Mouse (Mus musculus) olfactory bulb, adult 2 months (tissue): ENCODE results near the gene Cacnb1. TPM values are rescaled to one million over a fixed set of nuclear protein-coding genes. Genes with fewer than 3 reads are reported as not detected.

ENCODE experiments used
- H3K27ac ChIP-seq: fragments of 200-500 bp; 2 replicates; pipeline ENCODE4 v1.5.1; 2012; ENCODE audit warnings: low read depth, low read length; ENCODE audit not compliant: insufficient read depth
- H3K4me1 ChIP-seq: fragments of 200-500 bp; 2 replicates; pipeline ENCODE4 v1.6.1; 2012; ENCODE audit warnings: low read length; ENCODE audit not compliant: control insufficient read depth, insufficient read depth
- H3K4me3 ChIP-seq: fragments of 200-500 bp; 2 replicates; pipeline ENCODE4 v1.5.1; 2012; ENCODE audit warnings: mild to moderate bottlenecking, low read depth, low read length, moderate library complexity; ENCODE audit not compliant: insufficient read depth
- CTCF ChIP-seq: fragments of 200-500 bp; IDR thresholded peaks from 2 replicates; pipeline ENCODE4 v1.5.1; 2012; ENCODE audit warnings: low read depth, mild to moderate bottlenecking, low read length, moderate library complexity; ENCODE audit not compliant: insufficient read depth
- POLR2A ChIP-seq: fragments of 200-500 bp; IDR thresholded peaks from 2 replicates; pipeline ENCODE4 v1.6.1; 2012; ENCODE audit warnings: mild to moderate bottlenecking, low read depth, low read length, moderate library complexity; ENCODE audit not compliant: insufficient read depth
- WGBS: fragments of 180-500 bp; shearing (Covaris S2); methylation state at CpG from one replicate; pipeline ENCODE4 v1.1.7; 2018; 5-methylcytosine and 5-hydroxymethylcytosine counted together
- polyA plus RNA-seq: library from polyadenylated mRNA; stranded (reverse); fragments of >200 nt; gene quantifications from 2 replicates; pipeline ENCODE4 v1.2.4, GENCODE M21; 2012; ENCODE audit warnings: low replicate concordance; ENCODE audit not compliant: missing spikeins, insufficient read depth, insufficient read length

The Cacnb1 gene
- polyA plus RNA-seq, 1 experiment, result not detected

DNA sequence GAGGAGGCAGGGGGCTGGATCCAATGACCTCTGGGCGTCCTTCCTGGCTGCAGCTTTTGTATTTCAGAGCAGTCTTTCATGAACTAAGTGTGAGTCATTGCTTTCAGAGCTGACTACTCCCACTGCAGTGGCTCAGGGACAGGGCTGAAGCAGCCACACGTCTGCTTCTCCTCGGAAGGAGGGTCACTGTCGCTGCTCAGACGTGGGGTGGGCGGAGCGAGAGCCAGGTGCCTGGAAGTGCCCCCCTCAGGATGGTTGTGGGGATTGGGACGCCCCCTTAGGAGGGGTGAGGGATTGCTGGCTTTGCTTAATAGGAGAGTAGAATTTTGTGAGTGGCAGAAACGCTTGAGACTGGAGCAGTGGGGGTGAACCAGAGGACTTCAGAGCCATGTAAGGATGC lies 34.6 kb upstream of the Cacnb1 start:
- 10% methylated on average over 9 of the region's 9 CpGs for WGBS
- Histone ChIP-seq H3K27ac (peak overlapping the region; percentile 97), H3K4me1 (peaks cover 43% of the 10 kb centered on the region), H3K4me3 (peak overlapping the region; percentile 38)
- TF ChIP-seq CTCF (no peak), POLR2A (no peak)

- peaks cover 48% of the 10 kb centered on the region for H3K4me1 ChIP-seq
- TF ChIP-seq CTCF, result no peak
- TF ChIP-seq POLR2A, result no peak
- H3K4me3 ChIP-seq, result peak within 1 kb of the TSS; percentile 67
- 2% methylated on average over 47 of the region's 48 CpGs for WGBS
- peak within 1 kb of the TSS; percentile 22; the same call in 1 of the 2 replicates for H3K27ac ChIP-seq
These were observed 30.4 kb upstream of the Cacnb1 start, which contains the start of gene Stac2 for GRCm38 (mm10) chr11:98052989-98053834. Stac2 (minus strand) TSS chr11:98053462.

- Histone ChIP-seq H3K4me3 (peak overlapping the region; percentile 67), H3K27ac (peak overlapping the region; percentile 22; the same call in 1 of the 2 replicates), H3K4me1 (peaks cover 49% of the 10 kb centered on the region)
- under 1% methylated on average over 83 of the region's 83 CpGs for WGBS
- TF ChIP-seq CTCF (no peak), POLR2A (no peak)
These were observed 29.5 kb upstream of the Cacnb1 start for GRCm38 (mm10) chr11:98052129-98052988.

- H3K27ac ChIP-seq, result peak overlapping the region; percentile 61; the same call in 1 of the 2 replicates
- 12% methylated on average over 12 of the region's 12 CpGs for WGBS
- TF ChIP-seq CTCF (no peak), POLR2A (no peak)
- H3K4me3 ChIP-seq, result peak overlapping the region; percentile 67
- H3K4me1 ChIP-seq, result peaks cover 42% of the 10 kb centered on the region
These were observed 28.8 kb upstream of the Cacnb1 start for GRCm38 (mm10) chr11:98051611-98052128.

DNA sequence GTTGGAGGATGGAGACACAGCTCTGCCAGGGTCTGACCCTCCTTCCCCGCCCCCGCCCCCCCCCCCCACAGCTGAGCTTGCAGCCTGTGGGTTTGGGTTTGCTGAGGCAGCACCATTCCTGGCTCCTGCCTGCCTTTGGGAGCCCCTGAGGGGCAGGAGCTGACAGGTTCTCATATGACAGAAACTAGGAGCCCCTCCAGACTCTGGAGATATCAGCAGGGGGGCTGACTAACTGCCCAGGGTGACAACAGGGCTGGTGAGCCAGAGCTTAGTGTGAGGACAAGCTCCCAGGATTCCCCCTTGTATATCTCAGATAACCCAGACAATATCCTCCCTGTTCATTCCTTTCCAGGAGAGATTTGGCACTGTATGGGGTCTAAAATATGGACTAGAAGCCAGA lies 28.1 kb upstream of the Cacnb1 start:
- Histone ChIP-seq H3K4me1 (peaks cover 42% of the 10 kb centered on the region), H3K4me3 (no peak overlapping the region), H3K27ac (peak overlapping the region; percentile 61; the same call in 1 of the 2 replicates)
- 8% methylated on average over 2 of the region's 2 CpGs for WGBS
- TF ChIP-seq POLR2A, result no peak
- no peak for TF ChIP-seq CTCF

DNA sequence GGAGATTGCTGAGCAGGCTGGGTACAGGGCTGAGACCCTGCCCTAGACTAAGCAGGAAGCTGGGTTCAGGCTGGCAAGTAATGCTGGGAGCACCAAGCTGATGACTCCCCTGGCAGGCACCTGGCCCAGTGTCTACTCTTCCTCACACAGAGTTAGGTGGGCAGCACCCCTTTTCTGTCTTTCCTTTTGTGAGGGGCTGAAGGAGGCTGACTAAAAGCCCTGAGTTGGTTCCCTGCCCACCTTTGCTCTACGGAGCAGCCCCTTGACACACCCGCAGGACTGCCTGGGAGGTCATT lies 27.6 kb upstream of the Cacnb1 start:
- peak overlapping the region; percentile 3; the same call in 1 of the 2 replicates for H3K27ac ChIP-seq
- WGBS, result 11% methylated on average over 2 of the region's 2 CpGs
- H3K4me3 ChIP-seq, result no peak overlapping the region
- TF ChIP-seq CTCF, result no peak
- TF ChIP-seq POLR2A, result no peak
- H3K4me1 ChIP-seq, result peaks cover 39% of the 10 kb centered on the region

- Histone ChIP-seq H3K4me1 (peaks cover 37% of the 10 kb centered on the region), H3K27ac (peak overlapping the region; percentile 3; the same call in 1 of the 2 replicates), H3K4me3 (no peak overlapping the region)
- 59% methylated on average over 14 of the region's 14 CpGs for WGBS
- TF ChIP-seq CTCF, result no peak
- TF ChIP-seq POLR2A, result no peak
These were observed 27.1 kb upstream of the Cacnb1 start for GRCm38 (mm10) chr11:98049672-98050519.

- TF ChIP-seq POLR2A (no peak), CTCF (no peak)
- WGBS, result 49% methylated on average over 4 of the region's 4 CpGs
- no peak overlapping the region for H3K4me3 ChIP-seq
- peaks cover 40% of the 10 kb centered on the region for H3K4me1 ChIP-seq
- no peak overlapping the region for H3K27ac ChIP-seq
These were observed 24.9 kb upstream of the Cacnb1 start for GRCm38 (mm10) chr11:98047745-98048144.
